Mouse (Mus musculus) MN1 (cell line): ENCODE data around the gene Slc27a1.

Experiments
- DNase-seq: peaks from one replicate; pipeline ENCODE4 v3.0.0-alpha.2; 2016; ENCODE audit warnings: low spot score

The Slc27a1 gene

DNA sequence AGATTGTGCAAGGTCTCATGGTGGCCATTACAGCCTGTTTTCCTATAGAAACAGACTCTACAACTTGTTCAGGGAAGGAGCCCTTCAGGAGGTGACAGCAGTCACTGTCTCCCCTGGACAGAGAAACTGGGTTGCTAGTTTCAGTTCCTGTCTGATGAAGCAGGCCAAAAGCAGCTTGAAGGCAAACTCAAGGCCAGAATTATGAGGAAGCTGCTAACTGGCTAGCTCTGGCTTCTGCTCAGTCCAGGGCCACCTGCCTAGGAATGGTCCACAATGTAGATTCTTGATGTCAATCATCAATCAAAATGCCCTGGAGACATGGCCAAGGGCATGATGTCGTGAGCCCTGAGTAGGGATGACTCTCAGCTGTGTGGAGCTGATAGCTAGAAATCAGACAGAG, 56.4 kb downstream of the Slc27a1 start:
- no peak for DNase-seq

DNA sequence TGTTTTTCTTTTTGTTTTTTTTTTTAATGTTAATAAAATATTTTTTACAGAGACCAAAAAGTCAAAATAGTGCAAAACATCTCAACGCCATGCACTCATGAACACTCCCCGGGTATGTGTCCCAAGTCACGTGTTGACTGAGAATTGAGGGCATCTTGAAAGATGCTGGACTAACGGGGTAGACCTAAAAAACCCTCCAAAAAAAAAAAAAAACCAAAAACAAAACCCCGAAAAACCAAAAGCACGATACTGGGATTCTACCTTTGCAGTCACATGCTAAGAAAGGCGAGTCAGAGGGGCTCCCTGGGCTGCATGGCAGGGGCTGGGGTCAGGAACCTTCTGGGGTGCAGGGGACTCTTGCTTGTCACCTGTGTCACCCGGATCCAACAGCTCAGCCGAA, 58.1 kb downstream of the Slc27a1 start:
- no peak for DNase-seq

DNA sequence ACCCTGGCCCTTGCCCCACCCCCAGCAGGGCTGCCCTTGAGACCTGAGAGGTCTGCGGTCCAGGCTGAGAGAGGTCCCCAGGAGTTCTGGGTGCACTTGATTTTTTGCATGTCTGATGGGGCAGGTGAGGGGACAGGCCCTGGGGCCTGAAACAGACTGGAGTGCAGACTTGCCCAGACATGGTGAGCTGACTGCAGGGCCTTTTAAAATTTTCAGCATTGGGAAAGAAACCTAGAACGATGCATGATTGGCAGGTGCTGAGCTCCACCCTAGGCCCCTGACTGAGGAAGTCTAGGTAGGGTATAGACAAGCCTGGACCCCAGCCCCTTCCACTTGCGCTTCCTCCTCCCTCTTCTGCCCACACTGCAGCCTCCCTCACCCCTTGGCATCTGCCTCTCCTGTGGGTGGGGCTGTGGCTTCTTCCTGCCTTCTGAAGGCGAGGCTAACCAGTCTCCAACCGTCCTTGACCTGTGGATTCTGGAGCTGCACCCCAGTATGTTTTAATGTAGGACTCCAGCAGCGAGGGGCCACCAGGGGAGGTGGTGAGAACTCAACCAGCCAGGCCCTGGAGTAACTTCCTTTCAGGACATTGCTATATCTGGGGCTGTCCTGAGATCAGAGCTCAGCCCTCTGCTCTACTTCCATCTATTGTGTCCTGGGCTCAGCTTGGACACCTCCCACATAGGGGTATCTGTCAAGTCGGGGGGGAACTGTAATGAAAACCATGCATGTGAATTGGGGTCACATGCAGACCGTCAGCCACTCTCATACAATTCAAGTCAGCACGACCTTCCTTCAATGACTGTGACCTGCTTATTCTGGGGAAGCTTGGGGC, 58.8 kb downstream of the Slc27a1 start:
- DNase-seq, result no peak

DNA sequence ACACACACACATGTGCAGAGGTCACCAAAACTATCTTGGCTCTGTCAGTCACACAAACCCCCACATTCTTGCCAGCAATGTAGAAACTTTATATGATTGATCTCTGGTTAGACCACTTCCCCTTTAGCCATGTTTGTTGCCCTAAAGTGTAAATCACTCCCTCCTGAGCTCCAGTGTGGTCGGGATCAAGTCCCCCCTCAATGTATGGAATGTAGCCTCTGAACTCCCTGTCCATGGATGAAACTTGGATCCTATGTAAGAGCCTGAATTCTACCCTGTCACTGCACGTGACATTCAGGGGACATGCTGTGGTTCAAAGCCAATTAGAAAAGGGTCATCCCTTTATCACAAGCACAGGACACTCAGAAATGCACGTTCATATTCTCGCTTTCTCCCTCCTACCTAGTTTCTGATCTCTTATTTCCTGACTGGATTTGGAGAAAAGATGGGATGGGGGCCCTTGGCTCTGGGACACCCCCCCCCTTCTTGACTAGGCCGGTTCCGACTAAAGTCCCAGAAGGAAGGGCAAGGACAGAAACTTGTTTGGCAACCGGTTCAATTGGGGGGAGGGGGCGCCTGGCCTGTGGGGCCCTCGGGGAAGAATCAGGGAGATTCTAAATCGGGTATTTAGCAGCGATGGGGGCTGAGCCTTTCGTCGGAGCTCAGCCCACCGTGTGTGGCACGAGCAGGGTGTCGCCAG, 59.9 kb downstream of the Slc27a1 start:
- DNase-seq, result no peak

DNA sequence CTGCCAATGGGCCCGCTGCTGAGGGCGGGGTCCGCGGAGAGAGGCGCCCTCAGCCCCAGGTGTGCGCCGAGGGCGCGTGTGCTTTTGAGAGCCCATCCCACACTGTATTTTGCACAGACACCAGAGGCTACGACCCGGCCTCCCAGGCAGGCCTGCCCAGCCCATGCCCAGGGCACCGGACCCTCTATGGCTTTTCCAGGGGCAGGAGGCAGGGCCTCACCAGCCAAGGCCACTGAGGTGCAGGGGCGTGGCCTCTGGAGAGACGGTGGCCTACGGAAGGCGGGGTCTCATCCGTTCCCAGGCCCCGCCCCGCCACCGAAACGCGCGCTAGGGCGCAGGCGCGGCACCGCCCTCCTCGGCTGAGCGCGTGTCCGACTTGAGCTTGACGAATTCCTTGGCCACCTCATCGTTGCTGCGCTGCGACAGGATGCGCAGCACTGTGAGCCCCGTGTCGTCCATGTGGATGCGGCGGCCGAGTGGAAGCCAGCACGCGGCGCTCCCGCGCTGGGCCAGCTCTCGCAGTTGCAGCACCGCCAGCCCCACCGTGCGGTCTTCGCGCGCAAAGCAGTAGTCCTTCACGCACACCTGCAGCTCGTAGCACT, 60.5 kb downstream of the Slc27a1 start:
- no peak for DNase-seq

DNA sequence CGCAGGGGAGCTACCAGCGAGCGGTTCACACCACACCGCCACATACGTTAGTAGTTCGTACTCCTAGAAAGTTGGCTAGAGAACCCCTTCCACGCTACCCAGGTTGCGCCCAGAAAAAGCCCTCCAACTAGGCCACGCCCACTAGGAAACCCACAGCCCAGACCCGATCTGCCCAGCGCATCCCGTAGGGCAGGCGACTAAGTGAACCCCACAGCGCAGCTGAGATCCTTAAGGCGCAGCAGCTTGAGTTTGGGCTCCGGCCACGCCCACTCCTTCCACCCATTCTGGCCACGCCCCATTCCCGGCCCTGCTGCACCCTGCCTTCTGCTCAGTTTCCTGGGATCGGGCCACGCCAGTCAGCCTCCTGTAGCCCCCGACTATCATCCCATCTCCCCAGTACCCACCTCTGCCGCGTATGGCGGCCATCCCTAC, 61.1 kb downstream of the Slc27a1 start:
- no peak for DNase-seq

DNA sequence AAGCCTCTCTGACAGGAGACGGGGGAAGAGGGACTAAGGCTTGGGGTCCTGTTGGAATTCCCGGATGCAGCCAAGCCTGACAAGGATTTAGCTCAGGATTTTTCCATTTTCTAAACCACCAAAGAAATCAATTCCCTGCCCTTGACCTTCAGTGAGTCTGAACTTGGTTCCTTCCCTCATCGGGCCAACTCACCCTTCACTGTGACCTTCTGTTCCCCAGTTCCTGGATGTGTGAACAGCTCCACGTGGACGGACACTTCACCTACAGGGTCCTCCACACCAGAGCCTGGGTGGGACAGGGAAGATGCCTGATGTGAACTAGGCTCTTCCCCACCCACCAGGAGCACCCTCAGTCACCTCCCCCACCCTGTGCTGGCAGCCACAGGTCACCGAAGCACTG, 62.1 kb downstream of the Slc27a1 start:
- no peak for DNase-seq

DNA sequence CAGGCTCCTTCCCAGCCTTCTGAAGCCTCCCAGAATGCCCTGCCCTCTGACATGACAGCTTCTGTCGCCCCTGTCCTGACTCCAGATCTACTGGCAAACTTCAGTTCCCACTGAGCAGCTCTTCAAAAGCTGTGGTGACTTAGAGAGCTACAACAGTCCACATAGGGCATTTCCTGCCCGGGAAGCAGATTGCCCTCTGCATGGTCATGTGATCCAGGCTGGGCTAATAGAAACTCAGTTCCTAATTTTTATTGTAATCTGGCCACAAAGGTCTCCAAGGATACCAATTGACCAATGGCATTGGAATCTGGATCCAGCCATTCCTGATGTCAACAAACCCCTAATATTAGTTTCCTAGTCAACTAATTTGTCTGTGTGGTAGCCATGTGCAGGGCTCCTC, 63.2 kb downstream of the Slc27a1 start:
- no peak for DNase-seq

GRCm38 (mm10) chr8:71633164-71633563, 64.5 kb downstream of the Slc27a1 start:
- no peak for DNase-seq

- DNase-seq, result no peak
Measured at GRCm38 (mm10) chr8:71633981-71634667, 65.4 kb downstream of the Slc27a1 start.
